Mouse (Mus musculus) urinary bladder, postnatal 0 days (tissue): ENCODE results near the gene Mpped1. TPM values are rescaled to one million over a fixed set of nuclear protein-coding genes. Genes with fewer than 3 reads are reported as not detected.

Experiments
- polyA plus RNA-seq: library from polyadenylated mRNA; unstranded; fragments of >200 nt; fragmentation: Nextera tagmentation; extraction: Ambion mirVana; gene quantifications from 2 replicates; pipeline ENCODE4 v1.2.1, GENCODE M21; 2015

The Mpped1 gene
- polyA plus RNA-seq = not detected in 2 replicates

DNA sequence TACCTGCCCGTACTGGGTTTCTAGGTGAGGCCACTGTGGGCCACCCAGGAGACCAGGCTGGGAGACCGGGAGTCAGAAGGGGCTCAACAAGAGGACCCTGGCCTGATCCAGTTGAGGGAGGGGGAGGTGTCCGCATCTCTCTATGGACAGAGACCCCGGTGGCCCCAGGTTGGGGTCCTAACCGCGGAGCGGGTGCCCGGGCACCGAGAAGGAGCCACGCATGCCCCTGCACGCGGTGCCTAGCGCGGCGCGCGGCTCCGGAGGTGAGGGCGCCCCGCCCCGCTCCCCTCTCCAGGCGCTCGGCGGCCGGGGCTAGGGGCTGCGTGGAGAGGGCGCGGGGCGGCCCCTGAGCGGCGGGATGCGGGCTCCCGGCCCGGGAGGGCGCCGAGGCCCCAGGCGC is at the start of gene Mpped1:
TSS of gene Mpped1 (plus strand) at position 81 of the 400 bp plus-strand sequence.

Other genes starting within 250 kb of the Mpped1 start
- gene Tspo, start 215.9 kb upstream of the Mpped1 start, polyA plus RNA-seq = 226 and 300 TPM in 2 replicates
- gene Mcat, start 215.7 kb upstream of the Mpped1 start, polyA plus RNA-seq = 21.9 and 23.5 TPM in 2 replicates
- gene Ttll12, start 184.3 kb upstream of the Mpped1 start, polyA plus RNA-seq = 13.7 and 13.8 TPM in 2 replicates
- gene Scube1, start 54.4 kb upstream of the Mpped1 start, polyA plus RNA-seq = 3.7 and 4.0 TPM in 2 replicates